Mouse (Mus musculus): ENCODE measurements around the gene Tbx21.

The Tbx21 gene

GRCm38 (mm10) chr11:97123282-97123890 is 8.3 kb upstream of the Tbx21 start:
- Histone ChIP-seq H3K36me3 (ENCODE audit: control insufficient read depth, insufficient read depth, low read length, poor library complexity, severe bottlenecking) (no peaks in the 10 kb centered on the region), H3K27me3 (ENCODE audit: control insufficient read depth, insufficient read depth, low read length, poor library complexity, severe bottlenecking) (no peaks in the 10 kb centered on the region)
- DNase-seq (ENCODE audit: low read depth, low spot score): peak; percentile 52

- H3K27me3 ChIP-seq (ENCODE audit: control insufficient read depth, insufficient read depth, low read length, poor library complexity, severe bottlenecking): no peaks in the 10 kb centered on the region
Measured at GRCm38 (mm10) chr11:97120641-97121040, 5.5 kb upstream of the Tbx21 start.

GRCm38 (mm10) chr11:97120221-97120620 is 5.1 kb upstream of the Tbx21 start:
- Histone ChIP-seq H3K36me3 (ENCODE audit: control insufficient read depth, insufficient read depth, low read length, poor library complexity, severe bottlenecking) (no peaks in the 10 kb centered on the region), H3K27me3 (ENCODE audit: control insufficient read depth, insufficient read depth, low read length, poor library complexity, severe bottlenecking) (no peaks in the 10 kb centered on the region)
- no peak for DNase-seq (ENCODE audit: low read depth, low spot score)

More at GRCm38 (mm10) chr11:97120641-97121040, 5.5 kb upstream of the Tbx21 start:
- no peaks in the 10 kb centered on the region for H3K36me3 ChIP-seq (ENCODE audit: control insufficient read depth, insufficient read depth, low read length, poor library complexity, severe bottlenecking)
- no peak for DNase-seq (ENCODE audit: low read depth, low spot score)

GRCm38 (mm10) chr11:97115797-97116196 is 666 bp upstream of the Tbx21 start:
- peak; percentile 60 for DNase-seq (ENCODE audit: low read depth, low spot score)
- H3K36me3 ChIP-seq (ENCODE audit: control insufficient read depth, insufficient read depth, low read length, poor library complexity, severe bottlenecking): no peaks in the 10 kb centered on the region
- no peaks in the 10 kb centered on the region for H3K27me3 ChIP-seq (ENCODE audit: control insufficient read depth, insufficient read depth, low read length, poor library complexity, severe bottlenecking)

- no peaks in the 10 kb centered on the region for H3K27me3 ChIP-seq (ENCODE audit: control insufficient read depth, insufficient read depth, low read length, poor library complexity, severe bottlenecking)
Measured at GRCm38 (mm10) chr11:97112519-97113125, 2.5 kb downstream of the Tbx21 start.

GRCm38 (mm10) chr11:97108976-97109375 is 6.2 kb downstream of the Tbx21 start:
- H3K36me3 ChIP-seq (ENCODE audit: control insufficient read depth, insufficient read depth, low read length, poor library complexity, severe bottlenecking): no peaks in the 10 kb centered on the region
- no peak for DNase-seq (ENCODE audit: low read depth, low spot score)

More at GRCm38 (mm10) chr11:97112519-97113125, 2.5 kb downstream of the Tbx21 start:
- DNase-seq (ENCODE audit: low read depth, low spot score): no peak
- no peaks in the 10 kb centered on the region for H3K36me3 ChIP-seq (ENCODE audit: control insufficient read depth, insufficient read depth, low read length, poor library complexity, severe bottlenecking)

GRCm38 (mm10) chr11:97104091-97104483 is 11.0 kb downstream of the Tbx21 start:
- no peaks in the 10 kb centered on the region for H3K36me3 ChIP-seq (ENCODE audit: control insufficient read depth, insufficient read depth, low read length, poor library complexity, severe bottlenecking)
- DNase-seq (ENCODE audit: low read depth, low spot score): no peak
- no peaks in the 10 kb centered on the region for H3K27me3 ChIP-seq (ENCODE audit: control insufficient read depth, insufficient read depth, low read length, poor library complexity, severe bottlenecking)

More at GRCm38 (mm10) chr11:97108976-97109375, 6.2 kb downstream of the Tbx21 start:
- H3K27me3 ChIP-seq (ENCODE audit: control insufficient read depth, insufficient read depth, low read length, poor library complexity, severe bottlenecking): no peaks in the 10 kb centered on the region

GRCm38 (mm10) chr11:97103163-97104090 is 11.7 kb downstream of the Tbx21 start:
- H3K27me3 ChIP-seq (ENCODE audit: control insufficient read depth, insufficient read depth, low read length, poor library complexity, severe bottlenecking): no peaks in the 10 kb centered on the region
- no peak for DNase-seq (ENCODE audit: low read depth, low spot score)
- H3K36me3 ChIP-seq (ENCODE audit: control insufficient read depth, insufficient read depth, low read length, poor library complexity, severe bottlenecking): no peaks in the 10 kb centered on the region

- DNase-seq (ENCODE audit: low read depth, low spot score): peak; percentile 85
- H3K36me3 ChIP-seq (ENCODE audit: control insufficient read depth, insufficient read depth, low read length, poor library complexity, severe bottlenecking): no peaks in the 10 kb centered on the region
- no peaks in the 10 kb centered on the region for H3K27me3 ChIP-seq (ENCODE audit: control insufficient read depth, insufficient read depth, low read length, poor library complexity, severe bottlenecking)
Measured at GRCm38 (mm10) chr11:97101722-97102121, 13.4 kb downstream of the Tbx21 start.

- H3K27me3 ChIP-seq (ENCODE audit: control insufficient read depth, insufficient read depth, low read length, poor library complexity, severe bottlenecking): no peaks in the 10 kb centered on the region
- no peaks in the 10 kb centered on the region for H3K36me3 ChIP-seq (ENCODE audit: control insufficient read depth, insufficient read depth, low read length, poor library complexity, severe bottlenecking)
- DNase-seq (ENCODE audit: low read depth, low spot score): no peak
Measured at GRCm38 (mm10) chr11:97098791-97099190, 16.3 kb downstream of the Tbx21 start.

- Histone ChIP-seq H3K36me3 (ENCODE audit: control insufficient read depth, insufficient read depth, low read length, poor library complexity, severe bottlenecking) (no peaks in the 10 kb centered on the region), H3K27me3 (ENCODE audit: control insufficient read depth, insufficient read depth, low read length, poor library complexity, severe bottlenecking) (no peaks in the 10 kb centered on the region)
- DNase-seq (ENCODE audit: low read depth, low spot score): no peak
Measured at GRCm38 (mm10) chr11:97094600-97094999, 20.5 kb downstream of the Tbx21 start.

- Histone ChIP-seq H3K36me3 (ENCODE audit: control insufficient read depth, insufficient read depth, low read length, poor library complexity, severe bottlenecking) (no peaks in the 10 kb centered on the region), H3K27me3 (ENCODE audit: control insufficient read depth, insufficient read depth, low read length, poor library complexity, severe bottlenecking) (no peaks in the 10 kb centered on the region)
- DNase-seq (ENCODE audit: low read depth, low spot score): no peak
Measured at GRCm38 (mm10) chr11:97086365-97086764, 28.8 kb downstream of the Tbx21 start.

GRCm38 (mm10) chr11:97084821-97085505 is 30.2 kb downstream of the Tbx21 start:
- DNase-seq (ENCODE audit: low read depth, low spot score): no peak
- no peaks in the 10 kb centered on the region for H3K27me3 ChIP-seq (ENCODE audit: control insufficient read depth, insufficient read depth, low read length, poor library complexity, severe bottlenecking)
- H3K36me3 ChIP-seq (ENCODE audit: control insufficient read depth, insufficient read depth, low read length, poor library complexity, severe bottlenecking): no peaks in the 10 kb centered on the region

GRCm38 (mm10) chr11:97083401-97084140 is 31.6 kb downstream of the Tbx21 start:
- Histone ChIP-seq H3K27me3 (ENCODE audit: control insufficient read depth, insufficient read depth, low read length, poor library complexity, severe bottlenecking) (no peaks in the 10 kb centered on the region), H3K36me3 (ENCODE audit: control insufficient read depth, insufficient read depth, low read length, poor library complexity, severe bottlenecking) (no peaks in the 10 kb centered on the region)
- peak; percentile 34 for DNase-seq (ENCODE audit: low read depth, low spot score)

All from splenic B cell, adult 2 months (primary cell).